Mouse (Mus musculus) embryonic facial prominence, embryonic 13.5 days (tissue): Measurements from ENCODE around the gene Smr2. TPM values are rescaled to one million over a fixed set of nuclear protein-coding genes. Genes with fewer than 3 reads are reported as not detected.
"Not testable (repeated sequence)": the region's sequence is repeated elsewhere in the genome, so short reads cannot be mapped to it uniquely, and the experiment has no call there.

Source experiments
- ATAC-seq: fragments of 200-750 bp; cut with Nextera tagmentation; 2 replicates; pipeline ENCODE4 v1.8.0; 2017; ENCODE audit warnings: low read depth; ENCODE audit not compliant: insufficient number of reproducible peaks, insufficient read depth, low FRiP score, low TSS enrichment
- H3K27ac ChIP-seq: fragments of 300-500 bp; sonication (generic); 2 replicates; pipeline ENCODE4 v1.5.1; 2015; ENCODE audit warnings: moderate library complexity, mild to moderate bottlenecking, inconsistent platforms
- H3K27me3 ChIP-seq: fragments of 300-500 bp; sonication (generic); 2 replicates; pipeline ENCODE4 v1.6.1; 2015; ENCODE audit warnings: mild to moderate bottlenecking, inconsistent platforms
- H3K36me3 ChIP-seq: fragments of 300-500 bp; sonication (generic); 2 replicates; pipeline ENCODE4 v1.6.1; 2015; ENCODE audit warnings: mild to moderate bottlenecking, inconsistent platforms
- H3K4me1 ChIP-seq: fragments of 300-500 bp; sonication (generic); 2 replicates; pipeline ENCODE4 v1.6.1; 2015; ENCODE audit warnings: inconsistent platforms
- H3K4me2 ChIP-seq: fragments of 300-500 bp; sonication (generic); 2 replicates; pipeline ENCODE4 v1.6.1; 2015; ENCODE audit warnings: moderate library complexity, mild to moderate bottlenecking, inconsistent platforms
- H3K4me3 ChIP-seq: fragments of 300-500 bp; sonication (generic); 2 replicates; pipeline ENCODE4 v1.5.1; 2015; ENCODE audit warnings: mild to moderate bottlenecking, inconsistent platforms
- H3K9ac ChIP-seq: fragments of 300-500 bp; sonication (generic); 2 replicates; pipeline ENCODE4 v1.6.1; 2015; ENCODE audit warnings: mild to moderate bottlenecking, inconsistent platforms
- H3K9me3 ChIP-seq: fragments of 300-500 bp; sonication (generic); 2 replicates; pipeline ENCODE4 v1.6.1; 2016; ENCODE audit warnings: inconsistent platforms
- WGBS: fragments of 180-500 bp; shearing (Covaris S2); methylation state at CpG from one replicate; pipeline ENCODE4 v1.1.7; 2015; ENCODE audit warnings: mixed read lengths; 5-methylcytosine and 5-hydroxymethylcytosine counted together
- polyA plus RNA-seq: library from polyadenylated mRNA; unstranded; fragments of >200 nt; fragmentation: Nextera tagmentation; extraction: Ambion mirVana; gene quantifications from 2 replicates; pipeline ENCODE4 v1.2.1, GENCODE M21; 2015

The Smr2 gene
- not detected in 2 replicates for polyA plus RNA-seq

DNA sequence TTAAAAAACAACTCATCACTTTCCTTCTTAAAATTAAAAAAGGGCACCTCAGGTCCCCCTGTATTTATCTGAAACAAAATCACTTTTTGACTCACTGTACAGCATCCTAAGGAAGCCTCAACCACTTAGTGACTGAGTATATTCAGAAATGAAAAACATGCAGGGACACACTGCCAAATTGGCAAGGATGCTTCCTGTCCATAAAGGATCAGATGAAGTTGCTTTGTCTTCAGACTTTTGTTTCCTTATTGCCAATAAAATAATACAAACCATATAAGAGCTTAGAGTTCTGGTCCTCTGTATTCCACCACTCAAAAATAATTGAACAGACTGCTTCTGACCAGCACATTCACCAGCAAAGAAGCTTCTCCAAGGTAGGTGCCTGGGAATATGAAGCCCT lies at the start of gene Smr2:
Gene Smr2, plus strand, starts transcription at position 301 of the 400 bp plus-strand sequence.
- not testable (repeated sequence) for H3K9me3 ChIP-seq, H3K4me3 ChIP-seq, H3K9ac ChIP-seq, H3K27ac ChIP-seq, H3K4me1 ChIP-seq, ATAC-seq, H3K27me3 ChIP-seq, H3K4me2 ChIP-seq, H3K36me3 ChIP-seq

DNA sequence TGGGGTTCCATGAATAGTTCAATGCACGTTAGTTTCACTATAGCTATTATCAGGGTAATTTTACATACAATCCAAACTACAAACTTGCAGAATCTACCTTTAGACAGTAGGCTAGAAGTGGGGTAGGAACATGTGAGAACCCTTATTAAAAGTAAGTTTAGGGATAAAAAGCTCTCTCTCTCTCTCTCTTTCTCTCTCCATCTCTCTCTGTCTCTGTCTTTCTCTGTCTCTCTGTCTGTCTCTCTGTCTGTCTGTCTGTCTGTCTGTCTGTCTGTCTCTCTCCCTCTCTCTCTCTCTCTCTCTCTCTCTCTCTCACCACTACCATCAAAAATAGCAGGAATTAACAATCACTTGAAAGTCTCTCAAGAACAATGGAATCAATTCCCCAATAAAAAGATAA lies 25.1 kb downstream of the Smr2 start, which contains the start of gene Gm11116:
Gene Gm11116, minus strand, starts transcription at position 101 of the 400 bp plus-strand sequence.
- Histone ChIP-seq H3K27me3 (no peaks in the 10 kb centered on the region), H3K9ac (no peak within 1 kb of the TSS), H3K9me3 (no peaks in the 10 kb centered on the region), H3K4me1 (no peaks in the 10 kb centered on the region), H3K4me2 (no peak within 1 kb of the TSS), H3K36me3 (no peaks in the 10 kb centered on the region), H3K4me3 (no peak within 1 kb of the TSS), H3K27ac (no peak within 1 kb of the TSS)
- no peak for ATAC-seq
- WGBS, result 65% methylated on average over 1 of the region's 1 CpGs

DNA sequence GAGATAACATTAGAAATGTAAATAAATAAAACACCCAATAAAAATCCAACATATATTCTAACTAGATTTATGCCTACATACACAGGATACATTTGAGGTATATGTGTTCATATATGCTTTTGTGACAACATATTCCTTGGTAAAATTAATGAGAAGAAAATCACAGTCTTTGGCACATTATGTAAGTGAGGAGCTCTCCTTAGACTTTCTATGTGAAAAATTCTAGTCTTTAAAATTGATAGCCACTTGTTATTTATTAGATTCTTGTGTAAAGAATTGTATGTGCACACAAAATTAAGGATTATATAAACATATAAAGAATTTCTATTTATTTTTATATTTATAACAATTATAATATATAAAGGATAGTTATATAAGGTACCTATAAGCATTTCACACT lies 67.6 kb downstream of the Smr2 start, which contains the start of gene Gm11115:
Gene Gm11115, minus strand, starts transcription at position 101 of the 400 bp plus-strand sequence.
- no peak within 1 kb of the TSS for H3K4me2 ChIP-seq
- no peak within 1 kb of the TSS for H3K4me3 ChIP-seq
- H3K9me3 ChIP-seq, result no peaks in the 10 kb centered on the region
- no peak for ATAC-seq
- H3K9ac ChIP-seq, result no peak within 1 kb of the TSS
- no peaks in the 10 kb centered on the region for H3K27me3 ChIP-seq
- H3K4me1 ChIP-seq, result no peaks in the 10 kb centered on the region
- H3K27ac ChIP-seq, result no peak within 1 kb of the TSS
- no peaks in the 10 kb centered on the region for H3K36me3 ChIP-seq

Other genes starting within 250 kb of the Smr2 start
- 0.51 and 2.2 TPM in 2 replicates for gene Odam, start 201.5 kb upstream of the Smr2 start, polyA plus RNA-seq
- gene Csn3, start 161.0 kb upstream of the Smr2 start, polyA plus RNA-seq, result not detected in 2 replicates
- 0.17 TPM in 1 of 2 replicates, not detected in the other for gene 2310003L06Rik, start 117.1 kb upstream of the Smr2 start, polyA plus RNA-seq
- gene Gm28434, start 117.0 kb upstream of the Smr2 start, polyA plus RNA-seq, result not detected in 2 replicates
- not detected in 2 replicates for gene Cabs1, start 107.1 kb upstream of the Smr2 start, polyA plus RNA-seq
- gene Smr3a, start 84.0 kb upstream of the Smr2 start, polyA plus RNA-seq, result not detected in 2 replicates
- gene Gm11116, start 25.0 kb downstream of the Smr2 start, polyA plus RNA-seq, result not detected in 2 replicates
- not detected in 2 replicates for gene Gm11115, start 67.5 kb downstream of the Smr2 start, polyA plus RNA-seq
- gene Gm7714, start 182.4 kb downstream of the Smr2 start, polyA plus RNA-seq, result not detected in 2 replicates
- gene Prol1, start 230.8 kb downstream of the Smr2 start, polyA plus RNA-seq, result not detected in 2 replicates